28 mouse cellular contexts compared by ENCODE assay signal in the genomic region with DNA sequence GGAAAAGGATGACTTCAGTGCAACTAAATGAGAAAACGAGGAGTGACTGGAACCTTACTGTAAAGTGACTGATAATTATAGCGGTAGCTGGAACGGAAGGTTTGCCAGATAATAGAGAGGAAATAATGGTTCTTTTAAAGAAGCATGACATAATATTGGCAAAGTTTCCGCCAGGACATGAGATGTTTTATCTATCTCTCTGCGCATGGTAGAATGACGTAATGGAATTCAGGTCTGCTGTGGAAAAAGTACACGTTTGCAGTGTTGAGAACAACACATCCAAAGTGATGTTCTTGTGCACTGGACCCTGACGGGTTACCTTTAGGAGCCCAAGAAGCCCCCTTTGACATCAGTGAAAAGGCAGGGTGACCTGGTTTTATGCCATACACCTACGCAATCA. TPM values are rescaled to one million over a fixed set of nuclear protein-coding genes. Genes with fewer than 3 reads are reported as not detected.
DNase-seq lines count a peak whose midpoint lies in the region; ATAC-seq and TF ChIP-seq lines count a peak whose summit lies in the region.
"Had no signal": no experiment of that assay in that cellular context is flagged by ENCODE, and none has a peak within 500 bp of the region (broad histone marks: within the 10 kb centered on the region; RNA-seq: fewer than 3 reads in every experiment).

No protein-coding gene starts in this region.

- H3K4me2 ChIP-seq in heart, embryonic 16.5 days (ENCODE audit: low read depth, low read length), result no peak overlapping the region
- no peak overlapping the region for H3K4me2 ChIP-seq in hindbrain, embryonic 13.5 days
- H3K4me2 ChIP-seq: forebrain, embryonic 15.5 days; hindbrain, embryonic 14.5 days; limb, embryonic 12.5 days; liver, embryonic 13.5 days; midbrain, embryonic 11.5 days had no signal

- H3K4me3 ChIP-seq in layer of hippocampus, adult 2 months, result no peak overlapping the region
- H3K4me3 ChIP-seq in heart, embryonic 16.5 days (ENCODE audit: low read length), result no peak overlapping the region
- H3K4me3 ChIP-seq in hindbrain, embryonic 13.5 days, result no peak overlapping the region
- H3K4me3 ChIP-seq: embryonic facial prominence, embryonic 10.5 days; forebrain, embryonic 15.5 days; limb, embryonic 12.5 days; liver, embryonic 13.5 days had no signal

- H3K27me3 ChIP-seq in heart, embryonic 16.5 days (ENCODE audit: control insufficient read depth, insufficient read depth, low read length), result peaks cover 14% of the 10 kb centered on the region
- no peaks in the 10 kb centered on the region for H3K27me3 ChIP-seq in hindbrain, embryonic 13.5 days
- H3K27me3 ChIP-seq: forebrain, embryonic 15.5 days; limb, embryonic 12.5 days had no signal

- H3K9me3 ChIP-seq in heart, embryonic 16.5 days (replicated peaks; ENCODE audit: control insufficient read depth, low read length), result no peaks in the 10 kb centered on the region
- H3K9me3 ChIP-seq in hindbrain, embryonic 13.5 days, result no peaks in the 10 kb centered on the region
- H3K9me3 ChIP-seq: embryonic facial prominence, embryonic 10.5 days; forebrain, embryonic 15.5 days; limb, embryonic 12.5 days; liver, embryonic 13.5 days had no signal

- 0 out of 2 replicates have a peak, but pooled peaks have one; percentile 24 for ATAC-seq in heart, embryonic 16.5 days (replicated peaks; ENCODE audit: extremely low read depth, insufficient read depth, low FRiP score)
- no peak for ATAC-seq in hindbrain, embryonic 13.5 days (ENCODE audit: low FRiP score)
- ATAC-seq: forebrain, embryonic 15.5 days; inflammation-experienced regulatory T-cells, adult 6 months had no signal

- no peaks in the 10 kb centered on the region for H3K36me3 ChIP-seq in heart, embryonic 16.5 days (ENCODE audit: control insufficient read depth, insufficient read depth)
- no peaks in the 10 kb centered on the region for H3K36me3 ChIP-seq in hindbrain, embryonic 13.5 days
- H3K36me3 ChIP-seq: embryonic facial prominence, embryonic 10.5 days; forebrain, embryonic 15.5 days; limb, embryonic 12.5 days; liver, embryonic 13.5 days had no signal

- TF ChIP-seq CTCF in layer of hippocampus, adult 2 months (conservative IDR thresholded peaks at IDR 0.05), result no peak

- H3K4me1 ChIP-seq in heart, embryonic 16.5 days (ENCODE audit: control insufficient read depth, insufficient read depth, low read length), result peaks cover 11% of the 10 kb centered on the region
- H3K4me1 ChIP-seq in hindbrain, embryonic 13.5 days (replicated peaks), result peaks cover 49% of the 10 kb centered on the region
- H3K4me1 ChIP-seq: liver, embryonic 13.5 days had no signal

- WGBS in heart, embryonic 16.5 days, result 51% methylated on average over 9 of the region's 9 CpGs
- WGBS in hindbrain, embryonic 13.5 days, result 90% methylated on average over 9 of the region's 9 CpGs

- no peak for DNase-seq in layer of hippocampus, adult 2 months (ENCODE audit: low spot score in 2 of 2)
- no peak for DNase-seq in layer of hippocampus, adult 8-10 months (ENCODE audit: low spot score in 2 of 2)
- peak; percentile 14 for DNase-seq in MN1 (ENCODE audit: low spot score)
- peak; percentile 19 to 51 for DNase-seq in heart, adult 9 months (ENCODE audit: low spot score in 2 of 2)
- no peak for DNase-seq in right cerebral cortex, postnatal 4 days
- DNase-seq: adrenal gland, postnatal 36 days; cerebellum, adult 11 months; cerebellum, adult 9-11 months; gastrocnemius, postnatal 10 days; kidney, adult 8-10 months; kidney, postnatal 10 days; layer of hippocampus, postnatal 36 days; liver, embryonic 13.5 days; lung, adult 2 months; right cerebral cortex, adult 18-20 months; thymus, adult 2 months had no signal

- H3K9ac ChIP-seq in heart, embryonic 16.5 days (ENCODE audit: low read length), result no peak overlapping the region
- H3K9ac ChIP-seq in hindbrain, embryonic 13.5 days, result no peak overlapping the region
- H3K9ac ChIP-seq: forebrain, embryonic 15.5 days; hindbrain, embryonic 14.5 days; limb, embryonic 12.5 days; liver, embryonic 13.5 days had no signal

- H3K27ac ChIP-seq in layer of hippocampus, adult 2 months, result 0 out of 2 replicates have a peak overlapping the region, but pooled peaks have one; percentile 12
- peak overlapping the region; percentile 64 for H3K27ac ChIP-seq in heart, embryonic 16.5 days (ENCODE audit: low read length)
- H3K27ac ChIP-seq in hindbrain, embryonic 13.5 days, result no peak overlapping the region
- H3K27ac ChIP-seq: embryonic facial prominence, embryonic 10.5 days; forebrain, embryonic 15.5 days; hindbrain, embryonic 14.5 days; limb, embryonic 12.5 days; liver, embryonic 13.5 days; stomach, postnatal 0 days had no signal

RNA-seq across cellular contexts. Expression of a gene that starts 8.0 kb away (rescaled TPM):
- total RNA-seq in layer of hippocampus, adult 2 months (2021), result 100 to 1,000 TPM; 127 to 140 TPM
- total RNA-seq in layer of hippocampus, adult 8-10 months (2022), result 100 to 1,000 TPM; 112 to 133 (median 124) TPM
- polyA plus RNA-seq in heart, embryonic 16.5 days (2015; fragmentation: Nextera tagmentation; extraction: Ambion mirVana), result 22.2 and 31.3 TPM in 2 replicates
- polyA plus RNA-seq in hindbrain, embryonic 13.5 days (2015; fragmentation: Nextera tagmentation; extraction: Ambion mirVana), result 49.0 and 52.0 TPM in 2 replicates
- total RNA-seq: common myeloid progenitor, adult 5-6 weeks; megakaryocyte progenitor cell, adult 5-6 weeks had no signal
- polyA plus RNA-seq: C2C12 had no signal

Comparison
In these comparisons a context has a peak if more than half of its experiments do, and no peak if none do; other contexts are left out.
1. DNase-seq: peak in MN1 (single experiment) and heart, adult 9 months (2 of 2); none in layer of hippocampus, adult 2 months (0 of 2), layer of hippocampus, adult 8-10 months (0 of 2) and right cerebral cortex, postnatal 4 days (single experiment).